Mouse (Mus musculus) heart, embryonic 14.5 days (tissue): Measurements from ENCODE around the gene Rbm33. TPM values are rescaled to one million over a fixed set of nuclear protein-coding genes. Genes with fewer than 3 reads are reported as not detected.

Source experiments
- ATAC-seq: fragments of 200-750 bp; cut with Nextera tagmentation; 2 replicates; pipeline ENCODE4 v1.8.0; 2017; ENCODE audit warnings: low read depth, moderate TSS enrichment; ENCODE audit not compliant: insufficient number of reproducible peaks, insufficient read depth, low FRiP score
- H3K27ac ChIP-seq, 2 experiments: fragments of 200-500 bp in 1 of 2; fragments of 300-500 bp in 1 of 2; sonication (generic) in 1 of 2; replicated peaks in 1 of 2; 2 replicates each; pipeline ENCODE4 v1.5.1; 2012 to 2014; ENCODE audit warnings: low read depth in 2 of 2, low read length in 2 of 2, control low read depth in 1 of 2, mild to moderate bottlenecking in 1 of 2, mixed read lengths in 1 of 2; ENCODE audit not compliant: control insufficient read depth in 1 of 2, insufficient read depth in 1 of 2
- H3K27me3 ChIP-seq: fragments of 300-500 bp; sonication (generic); 2 replicates; pipeline ENCODE4 v1.6.1; 2014; ENCODE audit warnings: mild to moderate bottlenecking, low read length, control low read depth; ENCODE audit not compliant: control insufficient read depth, insufficient read depth
- H3K36me3 ChIP-seq: fragments of 300-500 bp; sonication (generic); 2 replicates; pipeline ENCODE4 v1.6.1; 2014; ENCODE audit warnings: mild to moderate bottlenecking, control low read depth, low read length, mixed read lengths; ENCODE audit not compliant: control insufficient read depth, insufficient read depth
- H3K4me1 ChIP-seq, 2 experiments: fragments of 200-500 bp in 1 of 2; fragments of 300-500 bp in 1 of 2; sonication (generic) in 1 of 2; 2 replicates each; pipeline ENCODE4 v1.6.1; 2012 to 2014; ENCODE audit warnings: low read length in 2 of 2, control low read depth in 1 of 2, mixed read lengths in 1 of 2; ENCODE audit not compliant: control insufficient read depth in 2 of 2, insufficient read depth in 2 of 2
- H3K4me2 ChIP-seq: fragments of 300-500 bp; sonication (generic); 2 replicates; pipeline ENCODE4 v1.6.1; 2014; ENCODE audit warnings: mild to moderate bottlenecking, low read length
- H3K4me3 ChIP-seq, 2 experiments: fragments of 200-500 bp in 1 of 2; fragments of 300-500 bp in 1 of 2; sonication (generic) in 1 of 2; 2 replicates each; pipeline ENCODE4 v1.5.1; 2012 to 2014; ENCODE audit warnings: low read length in 2 of 2, mild to moderate bottlenecking in 2 of 2, control low read depth in 1 of 2, low read depth in 1 of 2, moderate library complexity in 1 of 2; ENCODE audit not compliant: control insufficient read depth in 1 of 2, insufficient read depth in 1 of 2
- H3K9ac ChIP-seq: fragments of 300-500 bp; sonication (generic); 2 replicates; pipeline ENCODE4 v1.6.1; 2014; ENCODE audit warnings: mild to moderate bottlenecking, low read length
- H3K9me3 ChIP-seq: fragments of 300-500 bp; sonication (generic); 2 replicates; pipeline ENCODE4 v1.6.1; 2016; ENCODE audit warnings: low read length, control low read depth; ENCODE audit not compliant: control insufficient read depth
- WGBS: fragments of 180-500 bp; shearing (Covaris S2); extraction: QIAGEN DNeasy Blood & Tissue Kit; methylation state at CpG from one replicate; pipeline ENCODE4 v1.1.7; 2014; 5-methylcytosine and 5-hydroxymethylcytosine counted together
- polyA plus RNA-seq: library from polyadenylated mRNA; unstranded; fragments of >200 nt; fragmentation: Nextera tagmentation; extraction: Ambion mirVana; gene quantifications from 2 replicates; pipeline ENCODE4 v1.2.1, GENCODE M21; 2014

Gene Rbm33
- polyA plus RNA-seq, 1 experiment from 2014 or later, result 14.4 TPM

DNA sequence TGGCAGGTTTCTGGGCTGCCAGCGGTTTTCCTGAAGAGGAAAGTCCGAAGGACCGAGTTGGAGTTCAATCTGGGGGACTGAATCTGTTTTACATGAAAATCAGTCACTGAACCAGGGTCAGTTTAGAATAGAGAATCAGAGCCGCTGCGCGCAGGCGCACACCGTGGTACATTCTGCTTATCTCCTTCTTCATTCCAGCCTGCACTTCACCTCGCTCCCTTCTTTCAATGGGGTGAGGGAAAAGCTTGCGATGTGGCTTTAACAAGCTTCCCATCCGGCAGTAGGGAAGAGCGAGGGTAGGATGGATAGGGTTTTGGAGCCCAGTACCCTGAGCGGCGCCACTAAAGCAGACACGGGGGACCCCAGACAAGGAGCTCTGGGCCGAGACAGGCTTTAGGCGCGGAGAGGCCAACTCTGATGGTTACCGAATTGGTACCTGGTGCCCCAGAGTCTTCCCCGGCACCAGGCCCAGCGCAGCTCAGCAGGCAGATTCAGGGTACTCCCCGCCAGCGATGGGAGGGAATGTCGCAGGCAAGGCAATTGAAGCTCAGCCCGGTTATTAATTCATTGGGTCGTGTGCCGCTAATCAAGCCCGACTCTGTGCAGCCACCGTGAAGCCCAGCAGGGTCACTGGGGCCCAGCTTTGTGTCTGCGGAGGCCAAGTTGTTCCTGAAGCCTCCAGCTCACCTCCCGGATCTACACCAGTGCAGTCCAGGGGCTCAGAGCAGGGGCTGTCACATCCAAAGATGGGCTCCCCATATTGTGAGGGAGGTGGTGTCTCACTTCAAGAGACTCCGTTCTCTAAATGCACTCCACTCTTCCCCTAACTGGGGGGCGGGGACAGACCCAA is 146.0 kb downstream of the Rbm33 start:
- Histone ChIP-seq H3K4me2 (peak overlapping the region; percentile 16; the same call in 1 of the 2 replicates), H3K27me3 (peaks cover 100% of the 10 kb centered on the region), H3K9ac (no peak overlapping the region), H3K9me3 (no peaks in the 10 kb centered on the region), H3K36me3 (no peaks in the 10 kb centered on the region), H3K4me3 (no peak overlapping the region), H3K27ac (no peak overlapping the region), H3K4me1 (peaks cover 6 to 35% of the 10 kb centered on the region in 2 experiments; a peak in 3 of 4 replicates)
- ATAC-seq, result no peak
- 3% methylated on average over 33 of the region's 33 CpGs for WGBS

DNA sequence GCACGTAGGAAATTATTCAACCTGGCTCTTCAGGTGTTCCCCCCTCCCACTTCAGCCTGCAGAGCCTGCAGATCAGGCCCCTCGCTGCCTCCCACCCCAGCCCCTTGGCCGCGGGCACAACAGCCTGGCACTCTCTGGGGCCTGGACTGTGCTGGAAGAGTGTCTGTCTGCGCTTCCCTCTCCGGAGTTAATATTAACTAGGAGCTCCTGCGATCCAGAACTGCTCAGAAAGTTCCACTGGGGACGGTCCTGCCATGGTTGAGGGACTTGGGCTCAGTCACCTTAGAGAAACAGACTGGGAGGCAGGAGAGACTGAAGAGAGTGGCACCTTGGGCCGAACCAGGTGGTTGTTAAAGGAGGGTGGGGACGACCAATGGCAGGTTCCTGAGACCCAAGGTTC is 146.7 kb downstream of the Rbm33 start:
- Histone ChIP-seq H3K36me3 (no peaks in the 10 kb centered on the region), H3K4me3 (no peak overlapping the region), H3K27me3 (peaks cover 100% of the 10 kb centered on the region), H3K9ac (no peak overlapping the region), H3K9me3 (no peaks in the 10 kb centered on the region), H3K27ac (no peak overlapping the region), H3K4me2 (no peak overlapping the region), H3K4me1 (peaks cover 2 to 29% of the 10 kb centered on the region in 2 experiments; a peak in 3 of 4 replicates)
- no peak for ATAC-seq
- WGBS, result 6% methylated on average over 10 of the region's 10 CpGs

DNA sequence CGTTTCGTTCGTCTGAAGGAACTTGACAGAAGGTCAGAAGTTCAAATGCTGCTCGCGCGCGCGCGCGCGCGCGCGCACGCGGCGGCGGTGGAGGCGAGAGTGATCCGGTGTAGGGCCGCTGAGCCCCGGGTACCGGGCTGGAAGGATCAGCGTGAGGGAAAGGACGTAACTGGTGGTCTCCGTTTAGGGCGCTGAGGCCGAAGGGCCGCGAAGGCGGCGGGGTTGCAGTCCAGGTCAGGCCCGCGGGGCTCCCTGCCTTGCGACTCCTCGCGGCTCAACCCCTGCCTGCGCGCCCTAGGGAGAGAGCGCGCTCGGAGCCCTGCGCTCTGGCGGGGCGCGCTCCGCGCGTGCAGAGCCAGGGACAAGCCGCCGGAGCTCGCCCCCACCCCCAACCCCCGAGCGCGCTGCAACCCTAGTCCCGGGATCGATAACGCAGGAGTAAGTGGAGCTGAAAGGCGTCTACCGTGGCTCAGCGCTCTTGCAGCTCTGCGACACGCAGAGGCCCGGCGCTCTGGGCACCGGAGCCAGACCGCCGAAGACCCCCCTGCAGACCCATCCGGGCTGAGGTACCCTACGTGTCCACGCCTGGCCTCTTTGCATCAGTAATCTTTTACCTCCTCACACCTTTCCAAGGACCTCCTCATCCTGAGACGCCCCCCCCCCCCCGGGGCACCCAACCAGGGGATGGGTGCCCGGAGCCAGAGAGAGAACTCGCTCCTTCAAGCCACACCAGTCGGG is 147.6 kb downstream of the Rbm33 start:
- Histone ChIP-seq H3K4me1 (peaks cover 2 to 22% of the 10 kb centered on the region in 2 experiments; a peak in 3 of 4 replicates), H3K4me3 (peak overlapping the region; percentile 49 to 50), H3K9me3 (no peaks in the 10 kb centered on the region), H3K27me3 (peaks cover 99% of the 10 kb centered on the region), H3K36me3 (no peaks in the 10 kb centered on the region), H3K9ac (no peak overlapping the region), H3K4me2 (peak overlapping the region; percentile 88), H3K27ac (no peak overlapping the region)
- 0 out of 2 replicates have a peak, but pooled peaks have one; percentile 51 for ATAC-seq
- WGBS, result under 1% methylated on average over 69 of the region's 76 CpGs

DNA sequence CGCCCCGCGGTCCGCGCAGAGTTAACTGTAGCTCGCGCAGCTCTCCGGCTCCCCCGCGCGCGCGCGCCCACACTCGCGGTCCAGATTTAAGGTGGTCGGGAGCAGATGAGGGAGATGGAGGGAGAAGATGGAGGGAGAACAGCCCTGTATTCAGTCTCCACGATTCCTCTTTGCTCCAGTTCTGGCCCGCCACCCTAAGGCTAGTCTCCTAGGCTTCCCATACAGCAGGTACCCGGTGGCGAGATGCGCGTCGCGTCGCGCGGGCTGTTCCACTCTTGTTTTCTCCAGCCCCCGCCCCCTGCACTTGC is 148.1 kb downstream of the Rbm33 start:
- H3K9me3 ChIP-seq, result no peaks in the 10 kb centered on the region
- H3K36me3 ChIP-seq, result no peaks in the 10 kb centered on the region
- peaks cover 98% of the 10 kb centered on the region for H3K27me3 ChIP-seq
- peak overlapping the region; percentile 88 for H3K4me2 ChIP-seq
- peak overlapping the region; percentile 49 to 50 for H3K4me3 ChIP-seq
- no peak overlapping the region for H3K9ac ChIP-seq
- 1% methylated on average over 29 of the region's 29 CpGs for WGBS
- ATAC-seq, result no peak
- peaks cover 2 to 22% of the 10 kb centered on the region in 2 experiments; a peak in 3 of 4 replicates for H3K4me1 ChIP-seq
- no peak overlapping the region for H3K27ac ChIP-seq

DNA sequence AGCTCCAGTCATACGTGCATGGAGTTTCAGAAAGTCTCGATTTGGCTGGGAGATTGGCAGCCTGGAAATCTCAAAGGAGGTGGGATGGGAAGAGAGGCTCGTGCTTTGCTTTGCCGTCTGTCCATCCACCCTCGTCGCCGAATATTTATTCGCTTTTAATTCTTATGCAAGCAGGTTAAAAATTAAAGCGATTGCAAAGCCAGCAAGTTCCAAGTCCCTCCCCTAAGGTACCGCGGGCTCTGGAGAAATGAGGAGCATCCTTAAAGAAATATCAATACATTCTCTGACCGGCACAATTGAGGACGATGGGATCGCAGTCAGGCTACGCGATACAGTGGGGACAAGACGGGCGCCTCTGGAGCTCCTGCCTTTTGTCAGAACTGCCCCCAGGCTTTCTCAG is 148.6 kb downstream of the Rbm33 start:
- Histone ChIP-seq H3K9me3 (no peaks in the 10 kb centered on the region), H3K4me3 (peak overlapping the region in 1 of 2 experiments; percentile 50; a peak in 3 of 4 replicates), H3K36me3 (no peaks in the 10 kb centered on the region), H3K27ac (no peak overlapping the region), H3K9ac (no peak overlapping the region), H3K4me1 (peaks cover 2 to 22% of the 10 kb centered on the region in 2 experiments; a peak in 3 of 4 replicates), H3K4me2 (peak overlapping the region; percentile 88), H3K27me3 (peaks cover 98% of the 10 kb centered on the region)
- no peak for ATAC-seq
- WGBS, result under 1% methylated on average over 18 of the region's 18 CpGs

DNA sequence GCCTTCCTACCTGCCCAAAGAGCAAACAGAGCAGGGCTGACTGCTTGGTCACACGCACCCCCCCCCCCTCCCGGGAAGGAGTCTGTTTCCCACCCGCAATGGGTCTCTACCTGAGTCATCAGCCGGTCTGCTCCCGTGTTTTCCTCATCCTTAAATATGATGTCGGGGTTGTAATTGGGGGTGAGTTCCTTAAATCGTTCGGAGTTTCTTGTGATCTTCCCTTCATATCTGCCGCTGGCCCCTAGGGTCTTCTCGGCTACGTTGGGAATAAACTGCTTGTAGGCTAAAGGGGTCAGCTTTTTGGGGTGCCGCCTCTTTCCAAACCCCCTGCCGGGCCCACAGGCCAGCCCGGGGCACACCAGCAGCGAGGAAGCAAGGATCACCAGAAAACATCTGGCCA is 149.4 kb downstream of the Rbm33 start:
- no peak for ATAC-seq
- Histone ChIP-seq H3K36me3 (no peaks in the 10 kb centered on the region), H3K27me3 (peaks cover 97% of the 10 kb centered on the region), H3K4me3 (peak overlapping the region; percentile 19 to 32), H3K4me2 (peak overlapping the region; percentile 56), H3K4me1 (peaks cover 2 to 22% of the 10 kb centered on the region in 2 experiments; a peak in 3 of 4 replicates), H3K27ac (no peak overlapping the region), H3K9ac (no peak overlapping the region), H3K9me3 (no peaks in the 10 kb centered on the region)
- under 1% methylated on average over 15 of the region's 15 CpGs for WGBS

DNA sequence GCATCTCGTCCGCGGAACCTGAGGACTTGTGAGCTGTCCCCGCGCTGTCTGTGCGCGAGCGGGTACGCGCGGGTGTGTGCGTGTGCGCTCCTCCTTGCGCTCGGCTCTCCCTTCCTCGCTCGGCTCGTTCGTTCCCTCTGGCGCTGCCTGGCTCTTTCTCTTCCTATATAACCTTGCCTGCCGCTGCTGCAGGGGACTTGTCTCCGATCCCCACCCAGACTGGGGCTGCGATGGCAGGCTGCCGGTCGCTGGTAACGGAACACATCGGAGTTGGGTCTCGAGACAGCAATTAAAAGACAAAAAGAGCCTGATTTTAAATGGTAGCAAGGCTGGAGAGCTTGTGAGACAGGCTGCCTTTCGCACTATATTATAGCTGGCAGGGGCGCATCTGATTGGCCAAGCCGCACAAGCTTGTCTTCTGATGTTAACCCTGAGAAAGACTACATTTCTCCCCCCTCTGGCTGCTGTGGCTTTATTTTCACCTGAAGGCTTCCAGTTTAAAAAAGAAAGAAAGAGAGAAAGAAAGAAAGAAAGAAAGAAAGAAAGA is 149.9 kb downstream of the Rbm33 start, which contains the start of gene Shh:
TSS of gene Shh (minus strand) at position 497 of the 547 bp plus-strand sequence.
- H3K4me2 ChIP-seq, result peak within 1 kb of the TSS; percentile 56
- H3K4me3 ChIP-seq, result peak within 1 kb of the TSS; percentile 19 to 32
- no peaks in the 10 kb centered on the region for H3K36me3 ChIP-seq
- H3K4me1 ChIP-seq, result peaks cover 2 to 22% of the 10 kb centered on the region in 2 experiments; a peak in 3 of 4 replicates
- no peaks in the 10 kb centered on the region for H3K9me3 ChIP-seq
- H3K27me3 ChIP-seq, result peaks cover 95% of the 10 kb centered on the region
- ATAC-seq, result no peak
- H3K27ac ChIP-seq, result no peak within 1 kb of the TSS
- H3K9ac ChIP-seq, result no peak within 1 kb of the TSS
- 2% methylated on average over 26 of the region's 31 CpGs for WGBS
